Mouse (Mus musculus): ENCODE data around the gene Troap.

- TF ChIP-seq GATA1 (IDR thresholded peaks at IDR 0.05; ENCODE audit: borderline replicate concordance, low read length) (no peak), FLI1 (IDR thresholded peaks at IDR 0.05; ENCODE audit: low read length) (no peak)
Measured at GRCm38 (mm10) chr15:99096061-99096793, 21.9 kb downstream of the Troap start.

Data from megakaryocyte, embryonic 14.5 days (primary cell).